Mouse (Mus musculus): ENCODE results near the gene Pafah1b3. TPM values are rescaled to one million over a fixed set of nuclear protein-coding genes. Genes with fewer than 3 reads are reported as not detected.
"Not testable (repeated sequence)": the region's sequence is repeated elsewhere in the genome, so short reads cannot be mapped to it uniquely, and the experiment has no call there.

The Pafah1b3 gene
- 10 to 100 TPM; 26.7 to 28.0 TPM for total RNA-seq (2021)

GRCm38 (mm10) chr7:25297454-25298325 lies at the start of gene Pafah1b3:
Gene Pafah1b3 (minus strand): TSS chr7:25297986.
- intact Hi-C loops (cut with DNase I), result loop anchor here (2.0 kb wide), 1 partner anchor 15 kb away; no protein-coding TSS in a partner anchor
- DNase-seq (ENCODE audit: low spot score in 2 of 2), result peak; percentile 80 to 95

- DNase-seq (ENCODE audit: low spot score in 2 of 2), result peak; percentile 59 to 74
- intact Hi-C loops (cut with DNase I), result no loop called here
These were observed 43.4 kb upstream of the Pafah1b3 start for GRCm38 (mm10) chr7:25341000-25341784.

GRCm38 (mm10) chr7:25339329-25339728 lies 41.5 kb upstream of the Pafah1b3 start:
- DNase-seq (ENCODE audit: low spot score in 2 of 2), result no peak
- intact Hi-C loops (cut with DNase I), result no loop called here

- DNase-seq (ENCODE audit: low spot score in 2 of 2), result no peak
- intact Hi-C loops (cut with DNase I), result no loop called here
These were observed 36.7 kb upstream of the Pafah1b3 start for GRCm38 (mm10) chr7:25334472-25334871.

GRCm38 (mm10) chr7:25333596-25334307 lies 36.0 kb upstream of the Pafah1b3 start:
- intact Hi-C loops (cut with DNase I), result no loop called here
- DNase-seq (ENCODE audit: low spot score in 2 of 2), result peak; percentile 57 to 67

- intact Hi-C loops (cut with DNase I), result no loop called here
- no peak for DNase-seq (ENCODE audit: low spot score in 2 of 2)
These were observed 28.4 kb upstream of the Pafah1b3 start for GRCm38 (mm10) chr7:25326233-25326632.

- DNase-seq (ENCODE audit: low spot score in 2 of 2); intact Hi-C loops (cut with DNase I): not testable (repeated sequence)
These were observed 27.6 kb upstream of the Pafah1b3 start for GRCm38 (mm10) chr7:25325431-25325830.

GRCm38 (mm10) chr7:25323219-25323618 lies 25.4 kb upstream of the Pafah1b3 start:
- intact Hi-C loops (cut with DNase I), result no loop called here
- no peak for DNase-seq (ENCODE audit: low spot score in 2 of 2)

GRCm38 (mm10) chr7:25322058-25322484 lies 24.3 kb upstream of the Pafah1b3 start:
- intact Hi-C loops (cut with DNase I), result no loop called here

GRCm38 (mm10) chr7:25317446-25317999 lies 19.7 kb upstream of the Pafah1b3 start:
- intact Hi-C loops (cut with DNase I), result no loop called here
- no peak for DNase-seq (ENCODE audit: low spot score in 2 of 2)

More at GRCm38 (mm10) chr7:25322058-25322484, 24.3 kb upstream of the Pafah1b3 start:
- DNase-seq (ENCODE audit: low spot score in 2 of 2), result no peak

- DNase-seq (ENCODE audit: low spot score in 2 of 2), result peak; percentile 95 to 99
- intact Hi-C loops (cut with DNase I), result loop anchor here (1.0 kb wide), 2 partner anchors 34 to 77 kb away; no protein-coding TSS in a partner anchor
These were observed 19.0 kb upstream of the Pafah1b3 start, which contains the start of gene Megf8 for GRCm38 (mm10) chr7:25316532-25317445. Gene Megf8 (plus strand): TSS chr7:25317164.

GRCm38 (mm10) chr7:25315306-25316041 lies 17.7 kb upstream of the Pafah1b3 start:
- DNase-seq (ENCODE audit: low spot score in 2 of 2), result no peak
- intact Hi-C loops (cut with DNase I), result loop anchor here (1.0 kb wide), 2 partner anchors 33 to 76 kb away; no protein-coding TSS in a partner anchor

- DNase-seq (ENCODE audit: low spot score in 2 of 2), result no peak
- intact Hi-C loops (cut with DNase I), result no loop called here
These were observed 17.0 kb upstream of the Pafah1b3 start for GRCm38 (mm10) chr7:25314606-25315305.

GRCm38 (mm10) chr7:25313325-25313724 lies 15.5 kb upstream of the Pafah1b3 start:
- intact Hi-C loops (cut with DNase I), result no loop called here
- no peak for DNase-seq (ENCODE audit: low spot score in 2 of 2)

- no peak for DNase-seq (ENCODE audit: low spot score in 2 of 2)
- intact Hi-C loops (cut with DNase I), result no loop called here
These were observed 13.4 kb upstream of the Pafah1b3 start for GRCm38 (mm10) chr7:25311193-25311592.

GRCm38 (mm10) chr7:25309425-25309824 lies 11.6 kb upstream of the Pafah1b3 start:
- no peak for DNase-seq (ENCODE audit: low spot score in 2 of 2)
- intact Hi-C loops (cut with DNase I), result no loop called here

GRCm38 (mm10) chr7:25308702-25309318 lies 11.0 kb upstream of the Pafah1b3 start:
- intact Hi-C loops (cut with DNase I), result no loop called here

More at GRCm38 (mm10) chr7:25308702-25309318, 11.0 kb upstream of the Pafah1b3 start:
- no peak for DNase-seq (ENCODE audit: low spot score in 2 of 2)
